Comparison of ENCODE assay signal across 18 mouse cellular contexts in genomic region chr10:40227660-40228303, GRCm38 (mm10). TPM values are rescaled to one million over a fixed set of nuclear protein-coding genes. Genes with fewer than 3 reads are reported as not detected.
DNase-seq lines count a peak whose midpoint lies in the region; ATAC-seq lines count a peak whose summit lies in the region.
"Had no signal": no experiment of that assay in that cellular context is flagged by ENCODE, and none has a peak within 500 bp of the region (broad histone marks: within the 10 kb centered on the region; RNA-seq: fewer than 3 reads in every experiment).

No protein-coding gene starts in this region.

- no peaks in the 10 kb centered on the region for H3K9me3 ChIP-seq in forebrain, embryonic 15.5 days
- H3K9me3 ChIP-seq in forebrain, embryonic 11.5 days (ENCODE audit: control insufficient read depth, low read length) = no peaks in the 10 kb centered on the region
- H3K9me3 ChIP-seq: midbrain, embryonic 15.5 days; neural tube, embryonic 12.5 days had no signal

- H3K27me3 ChIP-seq in forebrain, embryonic 15.5 days = no peaks in the 10 kb centered on the region
- H3K27me3 ChIP-seq in forebrain, embryonic 11.5 days (ENCODE audit: control insufficient read depth, insufficient read depth, low read length) = no peaks in the 10 kb centered on the region
- H3K27me3 ChIP-seq: heart, embryonic 13.5 days; midbrain, embryonic 15.5 days; neural tube, embryonic 12.5 days had no signal

- whole genome bisulfite sequencing in forebrain, embryonic 15.5 days = 61% methylated on average over 4 of the region's 4 CpGs
- WGBS in forebrain, embryonic 11.5 days = 84% methylated on average over 4 of the region's 4 CpGs

- peaks cover 50% of the 10 kb centered on the region for H3K36me3 ChIP-seq in forebrain, embryonic 15.5 days
- H3K36me3 ChIP-seq in forebrain, embryonic 11.5 days (ENCODE audit: control insufficient read depth, insufficient read depth, low read length) = peaks cover 5% of the 10 kb centered on the region; the same call in 1 of the 2 replicates

- no peak for DNase-seq in forebrain, embryonic 11.5 days (ENCODE audit: low spot score)
- DNase-seq in kidney, postnatal 10 days = peak; percentile 40
- no peak for DNase-seq in kidney, adult 18-20 months
- DNase-seq in MN1 (ENCODE audit: low spot score) = peak; percentile 65
- DNase-seq in gonadal fat pad, adult 2 months (ENCODE audit: low read depth) = peak; percentile 14
- DNase-seq: adrenal gland, postnatal 14 days; cerebellum, postnatal 36 days; kidney, adult 11 months; lung, adult 18-20 months; right cerebral cortex, adult 18-20 months; spleen, adult 18-20 months; thymus, postnatal 4 days had no signal

- H3K9ac ChIP-seq in forebrain, embryonic 15.5 days (replicated peaks) = no peak overlapping the region
- no peak overlapping the region for H3K9ac ChIP-seq in forebrain, embryonic 11.5 days (ENCODE audit: low read length)
- H3K9ac ChIP-seq: heart, embryonic 13.5 days; midbrain, embryonic 15.5 days; neural tube, embryonic 12.5 days had no signal

- H3K4me2 ChIP-seq in forebrain, embryonic 15.5 days (replicated peaks) = no peak overlapping the region
- H3K4me2 ChIP-seq in forebrain, embryonic 11.5 days (ENCODE audit: low read depth, low read length, severe bottlenecking) = no peak overlapping the region
- H3K4me2 ChIP-seq: heart, embryonic 13.5 days; midbrain, embryonic 15.5 days; neural tube, embryonic 12.5 days had no signal

- no peak overlapping the region for H3K4me3 ChIP-seq in forebrain, embryonic 15.5 days
- H3K4me3 ChIP-seq in forebrain, embryonic 11.5 days (ENCODE audit: low read depth, low read length) = no peak overlapping the region
- H3K4me3 ChIP-seq: heart, embryonic 13.5 days; midbrain, embryonic 15.5 days; neural tube, embryonic 12.5 days had no signal

- no peaks in the 10 kb centered on the region for H3K4me1 ChIP-seq in forebrain, embryonic 15.5 days
- no peaks in the 10 kb centered on the region for H3K4me1 ChIP-seq in forebrain, embryonic 11.5 days (replicated peaks; ENCODE audit: control insufficient read depth, insufficient read depth, low read length)
- H3K4me1 ChIP-seq: heart, embryonic 13.5 days; midbrain, embryonic 15.5 days; neural tube, embryonic 12.5 days had no signal

- peak overlapping the region; percentile 54 for H3K27ac ChIP-seq in forebrain, embryonic 15.5 days (replicated peaks)
- H3K27ac ChIP-seq in forebrain, embryonic 11.5 days (ENCODE audit: low read depth, low read length) = no peak overlapping the region
- H3K27ac ChIP-seq: heart, embryonic 13.5 days; midbrain, embryonic 15.5 days; neural tube, embryonic 12.5 days; stomach, postnatal 0 days had no signal

- peak; percentile 64 for ATAC-seq in forebrain, embryonic 15.5 days (replicated peaks)
- ATAC-seq in forebrain, embryonic 11.5 days (replicated peaks; ENCODE audit: low FRiP score) = no peak
- ATAC-seq in erythroblast, adult 5-6 weeks (replicated peaks; ENCODE audit: low FRiP score, poor library complexity, severe bottlenecking) = no peak
- ATAC-seq: midbrain, embryonic 15.5 days had no signal

RNA-seq across cellular contexts. Expression of gene Rpf2, which starts 19.1 kb away (rescaled TPM):
- polyA plus RNA-seq in forebrain, embryonic 15.5 days (2015; fragmentation: Nextera tagmentation; extraction: Ambion mirVana) = 72.9 and 80.1 TPM in 2 replicates
- 74.8 and 77.7 TPM in 2 replicates for polyA plus RNA-seq in forebrain, embryonic 11.5 days (2014; fragmentation: Nextera tagmentation; extraction: Ambion mirVana)
- polyA plus RNA-seq in gonadal fat pad, adult 2 months (2012; rRNA removed) = 2.3 and 2.8 TPM in 2 replicates
- 24.6 and 26.8 TPM in 2 replicates for total RNA-seq in erythroblast, adult 5-6 weeks (2015; ENCODE audit: low replicate concordance)
- 24.8 and 31.6 TPM in 2 replicates for total RNA-seq in erythroblast, adult 5-6 weeks (2017; ENCODE audit: low replicate concordance)

RNA-seq across cellular contexts. Expression of gene Gtf3c6, which starts 30.1 kb away (rescaled TPM):
- 87.9 and 88.1 TPM in 2 replicates for polyA plus RNA-seq in forebrain, embryonic 15.5 days (2015; fragmentation: Nextera tagmentation; extraction: Ambion mirVana)
- 139 and 146 TPM in 2 replicates for polyA plus RNA-seq in forebrain, embryonic 11.5 days (2014; fragmentation: Nextera tagmentation; extraction: Ambion mirVana)
- 8.3 and 10.2 TPM in 2 replicates for polyA plus RNA-seq in gonadal fat pad, adult 2 months (2012; rRNA removed)
- total RNA-seq in erythroblast, adult 5-6 weeks (2015; ENCODE audit: low replicate concordance) = 14.4 and 28.6 TPM in 2 replicates
- total RNA-seq in erythroblast, adult 5-6 weeks (2017; ENCODE audit: low replicate concordance) = 16.7 and 28.5 TPM in 2 replicates

Comparison
In these comparisons a context has a peak if more than half of its experiments do, and no peak if none do; other contexts are left out.
1. DNase-seq: peak in kidney, postnatal 10 days (single experiment), MN1 (single experiment) and gonadal fat pad, adult 2 months (single experiment); none in forebrain, embryonic 11.5 days (single experiment) and kidney, adult 18-20 months (single experiment).
2. RNA of gene Rpf2, which starts 19.1 kb away (polyA plus RNA-seq): 74.8 to 77.7 TPM in forebrain, embryonic 11.5 days and 72.9 to 80.1 TPM in forebrain, embryonic 15.5 days; 2.3 to 2.8 TPM in gonadal fat pad, adult 2 months; every median in the first group is over 10 times any median in the second.